17 mouse cellular contexts compared by ENCODE assay signal in the genomic region with DNA sequence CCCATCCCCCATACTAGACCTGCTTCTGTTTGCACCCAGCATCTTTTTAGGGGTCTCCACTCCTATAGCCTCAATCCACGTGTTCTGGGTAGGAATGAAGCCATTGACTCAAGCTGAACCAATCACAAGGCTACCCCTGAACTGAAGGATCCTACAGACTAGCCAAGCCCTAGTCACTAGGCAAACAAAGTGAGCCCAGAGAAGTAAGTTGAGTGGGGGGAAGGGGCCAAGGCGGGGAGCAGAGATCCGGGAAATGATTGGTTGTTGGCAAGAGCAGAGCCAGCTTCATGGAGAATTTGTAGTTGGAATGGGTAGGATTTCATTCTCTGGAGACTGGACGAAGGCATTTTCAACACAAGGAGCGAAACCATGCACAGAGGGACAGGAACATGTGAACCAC. TPM values are rescaled to one million over a fixed set of nuclear protein-coding genes. Genes with fewer than 3 reads are reported as not detected.
DNase-seq lines count a peak whose midpoint lies in the region; ATAC-seq lines count a peak whose summit lies in the region.
"Had no signal": no experiment of that assay in that cellular context is flagged by ENCODE, and none has a peak within 500 bp of the region (broad histone marks: within the 10 kb centered on the region; RNA-seq: fewer than 3 reads in every experiment).

No protein-coding gene starts in this region.

- H3K36me3 ChIP-seq in hindbrain, embryonic 10.5 days, result no peaks in the 10 kb centered on the region
- H3K36me3 ChIP-seq in hindbrain, embryonic 13.5 days, result no peaks in the 10 kb centered on the region
- H3K36me3 ChIP-seq in limb, embryonic 15.5 days, result no peaks in the 10 kb centered on the region

- no peak overlapping the region for H3K4me2 ChIP-seq in hindbrain, embryonic 13.5 days
- no peak overlapping the region for H3K4me2 ChIP-seq in limb, embryonic 15.5 days
- H3K4me2 ChIP-seq: forebrain, embryonic 13.5 days had no signal

- no peak overlapping the region for H3K4me3 ChIP-seq in hindbrain, embryonic 10.5 days
- H3K4me3 ChIP-seq in hindbrain, embryonic 13.5 days, result no peak overlapping the region
- peak overlapping the region; percentile 15; the same call in 1 of the 2 replicates for H3K4me3 ChIP-seq in brown adipose tissue, adult 24 weeks (ENCODE audit: insufficient read depth, low read depth, low read length)
- no peak overlapping the region for H3K4me3 ChIP-seq in limb, embryonic 15.5 days
- H3K4me3 ChIP-seq: forebrain, embryonic 13.5 days; megakaryocyte, embryonic 14.5 days had no signal

- H3K9ac ChIP-seq in hindbrain, embryonic 13.5 days, result no peak overlapping the region
- H3K9ac ChIP-seq in limb, embryonic 15.5 days, result no peak overlapping the region
- H3K9ac ChIP-seq: forebrain, embryonic 13.5 days had no signal

- no peak for ATAC-seq in hindbrain, embryonic 13.5 days (ENCODE audit: low FRiP score)
- 0 out of 2 replicates have a peak, but pooled peaks have one; percentile 24 for ATAC-seq in limb, embryonic 15.5 days (ENCODE audit: insufficient number of reproducible peaks, low FRiP score, low TSS enrichment, low read depth)
- no peak for ATAC-seq in granulocyte monocyte progenitor cell, adult 5-6 weeks (replicated peaks; ENCODE audit: poor library complexity, severe bottlenecking)
- ATAC-seq: CD4-positive, CD25-positive, alpha-beta regulatory T cell, adult 4 months; forebrain, embryonic 13.5 days; inflammation-experienced regulatory T-cells, adult 6 months; Patski had no signal

- peaks cover 19% of the 10 kb centered on the region for H3K4me1 ChIP-seq in hindbrain, embryonic 10.5 days (replicated peaks)
- no peaks in the 10 kb centered on the region; the same call in 1 of the 2 replicates for H3K4me1 ChIP-seq in hindbrain, embryonic 13.5 days (replicated peaks)
- 0 out of 2 replicates have a peak, but pooled peaks cover 5% of the 10 kb centered on the region for H3K4me1 ChIP-seq in brown adipose tissue, adult 24 weeks (ENCODE audit: control insufficient read depth, insufficient read depth, insufficient read length, low read length)
- H3K4me1 ChIP-seq in limb, embryonic 15.5 days, result peaks cover 6% of the 10 kb centered on the region; the same call in 1 of the 2 replicates
- H3K4me1 ChIP-seq: forebrain, embryonic 13.5 days had no signal

- no peak for DNase-seq in hindbrain, embryonic 10.5 days (ENCODE audit: low spot score)
- DNase-seq in MN1 (ENCODE audit: low spot score), result peak; percentile 36
- no peak for DNase-seq in kidney, postnatal 4 days
- DNase-seq in spleen, adult 12 weeks (ENCODE audit: low spot score), result no peak
- DNase-seq: cerebellum, adult 11-12 months; kidney, postnatal 25 days; layer of hippocampus, postnatal 36 days; right cerebral cortex, postnatal 25 days had no signal

- H3K27ac ChIP-seq in hindbrain, embryonic 10.5 days, result peak overlapping the region; percentile 62
- H3K27ac ChIP-seq in hindbrain, embryonic 13.5 days, result no peak overlapping the region
- H3K27ac ChIP-seq in brown adipose tissue, adult 24 weeks (replicated peaks; ENCODE audit: low read depth, low read length), result peak overlapping the region; percentile 81
- peak overlapping the region; percentile 48; the same call in 1 of the 2 replicates for H3K27ac ChIP-seq in limb, embryonic 15.5 days
- H3K27ac ChIP-seq: forebrain, embryonic 13.5 days had no signal

- 49% methylated on average over 5 of the region's 5 CpGs for WGBS in hindbrain, embryonic 10.5 days
- 67% methylated on average over 5 of the region's 5 CpGs for WGBS in hindbrain, embryonic 13.5 days
- WGBS in limb, embryonic 15.5 days, result 40% methylated on average over 5 of the region's 5 CpGs

- peaks cover 3% of the 10 kb centered on the region; the same call in 1 of the 2 replicates for H3K27me3 ChIP-seq in hindbrain, embryonic 10.5 days (ENCODE audit: insufficient read depth, poor library complexity, severe bottlenecking)
- H3K27me3 ChIP-seq in hindbrain, embryonic 13.5 days, result no peaks in the 10 kb centered on the region
- H3K27me3 ChIP-seq in limb, embryonic 15.5 days, result no peaks in the 10 kb centered on the region
- H3K27me3 ChIP-seq: forebrain, embryonic 13.5 days; megakaryocyte, embryonic 14.5 days had no signal

- H3K9me3 ChIP-seq in hindbrain, embryonic 10.5 days, result no peaks in the 10 kb centered on the region
- no peaks in the 10 kb centered on the region for H3K9me3 ChIP-seq in hindbrain, embryonic 13.5 days
- H3K9me3 ChIP-seq in limb, embryonic 15.5 days, result no peaks in the 10 kb centered on the region
- H3K9me3 ChIP-seq: forebrain, embryonic 13.5 days had no signal

RNA-seq across cellular contexts. Expression of a gene that starts 12.9 kb away (rescaled TPM):
- polyA plus RNA-seq in hindbrain, embryonic 10.5 days (2016; fragmentation: Nextera tagmentation; extraction: Ambion mirVana), result 10.8 and 13.4 TPM in 2 replicates
- 25.6 and 27.8 TPM in 2 replicates for polyA plus RNA-seq in hindbrain, embryonic 13.5 days (2015; fragmentation: Nextera tagmentation; extraction: Ambion mirVana)
- 5.3 and 6.0 TPM in 2 replicates for polyA plus RNA-seq in brown adipose tissue, adult 24 weeks (2012; ENCODE audit: insufficient read depth, insufficient read length, missing spikeins)
- 3.8 and 4.0 TPM in 2 replicates for polyA plus RNA-seq in limb, embryonic 15.5 days (2015; fragmentation: Nextera tagmentation; extraction: Ambion mirVana)
- total RNA-seq in granulocyte monocyte progenitor cell, adult 5-6 weeks (2014; fragmentation: Nextera tagmentation), result 2.6 and 5.6 TPM in 2 replicates
- total RNA-seq in granulocyte monocyte progenitor cell, adult 5-6 weeks (2017), result 10.0 and 11.2 TPM in 2 replicates

RNA-seq across cellular contexts. Expression of a gene that starts 15.1 kb away (rescaled TPM):
- polyA plus RNA-seq in hindbrain, embryonic 10.5 days (2016; fragmentation: Nextera tagmentation; extraction: Ambion mirVana), result 27.9 and 37.9 TPM in 2 replicates
- polyA plus RNA-seq in hindbrain, embryonic 13.5 days (2015; fragmentation: Nextera tagmentation; extraction: Ambion mirVana), result 6.3 and 7.6 TPM in 2 replicates
- 2.5 and 2.8 TPM in 2 replicates for polyA plus RNA-seq in brown adipose tissue, adult 24 weeks (2012; ENCODE audit: insufficient read depth, insufficient read length, missing spikeins)
- 16.2 and 17.2 TPM in 2 replicates for polyA plus RNA-seq in limb, embryonic 15.5 days (2015; fragmentation: Nextera tagmentation; extraction: Ambion mirVana)
- total RNA-seq in granulocyte monocyte progenitor cell, adult 5-6 weeks (2014; fragmentation: Nextera tagmentation), result 19.8 and 25.9 TPM in 2 replicates
- total RNA-seq in granulocyte monocyte progenitor cell, adult 5-6 weeks (2017), result 43.2 and 55.3 TPM in 2 replicates

RNA-seq across cellular contexts. Expression of a gene that starts 31.0 kb away (rescaled TPM):
- polyA plus RNA-seq in hindbrain, embryonic 10.5 days (2016; fragmentation: Nextera tagmentation; extraction: Ambion mirVana), result 5.4 and 6.7 TPM in 2 replicates
- 8.4 and 10.4 TPM in 2 replicates for polyA plus RNA-seq in hindbrain, embryonic 13.5 days (2015; fragmentation: Nextera tagmentation; extraction: Ambion mirVana)
- 1.3 and 2.1 TPM in 2 replicates for polyA plus RNA-seq in brown adipose tissue, adult 24 weeks (2012; ENCODE audit: insufficient read depth, insufficient read length, missing spikeins)
- 2.1 and 2.2 TPM in 2 replicates for polyA plus RNA-seq in limb, embryonic 15.5 days (2015; fragmentation: Nextera tagmentation; extraction: Ambion mirVana)
- total RNA-seq in granulocyte monocyte progenitor cell, adult 5-6 weeks (2014; fragmentation: Nextera tagmentation), result 18.9 and 20.6 TPM in 2 replicates
- 25.7 and 33.4 TPM in 2 replicates for total RNA-seq in granulocyte monocyte progenitor cell, adult 5-6 weeks (2017)
